ENCODE assay signal across 8 mouse cellular contexts in the genomic region with DNA sequence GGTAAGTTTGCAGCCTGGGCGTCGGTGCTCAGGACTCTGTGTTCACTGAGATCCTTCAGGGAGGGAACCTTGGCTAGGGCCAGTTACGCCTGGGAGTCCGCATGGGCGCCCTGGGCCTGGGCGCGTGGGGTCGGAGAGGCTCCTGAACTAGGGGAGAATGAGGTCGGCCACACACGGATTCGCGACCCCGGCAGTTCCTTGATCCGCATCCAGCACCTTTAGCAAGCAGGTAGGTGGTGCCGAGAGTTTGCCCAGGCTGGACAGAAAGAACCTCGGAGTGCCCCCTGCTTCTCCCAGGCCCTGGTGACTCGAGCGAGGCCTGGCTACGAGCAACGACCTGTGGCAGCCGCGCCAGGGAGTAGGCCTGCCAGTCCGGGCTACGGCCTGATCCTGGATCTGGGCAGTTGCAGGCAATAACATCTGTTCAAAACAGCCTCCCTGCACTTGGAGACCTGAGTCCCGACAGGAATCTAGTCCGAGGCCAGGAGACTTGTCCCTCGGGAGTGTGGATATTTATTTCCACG. TPM values are rescaled to one million over a fixed set of nuclear protein-coding genes. Genes with fewer than 3 reads are reported as not detected.
DNase-seq lines count a peak whose midpoint lies in the region; ATAC-seq and TF ChIP-seq lines count a peak whose summit lies in the region.

No protein-coding gene starts in this region.

- 6% methylated on average over 28 of the region's 28 CpGs for WGBS in spleen, adult 2 months
- WGBS in intestine, embryonic 16.5 days, result 4% methylated on average over 28 of the region's 28 CpGs
- 13% methylated on average over 28 of the region's 28 CpGs for WGBS in midbrain, embryonic 12.5 days

- TF ChIP-seq POLR2A in spleen, adult 2 months (IDR thresholded peaks at IDR 0.05; ENCODE audit: low read depth, low read length), result no peak

- H3K27ac ChIP-seq in spleen, adult 2 months (ENCODE audit: insufficient read depth, low read length), result peak overlapping the region; percentile 86
- peak overlapping the region; percentile 66 for H3K27ac ChIP-seq in intestine, embryonic 16.5 days (ENCODE audit: low read length)
- no peak overlapping the region for H3K27ac ChIP-seq in midbrain, embryonic 12.5 days (replicated peaks)

- peak; percentile 58 for DNase-seq in adrenal gland, postnatal 10 days
- DNase-seq in adrenal gland, adult (ENCODE audit: inconsistent age in 2 of 2, low spot score in 1 of 2), result no peak
- no peak for DNase-seq in spleen, adult 2 months (ENCODE audit: low read depth in 1 of 2, low spot score in 2 of 2)
- DNase-seq in spleen, adult 18-20 months, result no peak
- DNase-seq in layer of hippocampus, adult 18-20 months (ENCODE audit: low spot score in 2 of 2), result no peak
- no peak for DNase-seq in right cerebral cortex, postnatal 14 days

- H3K4me1 ChIP-seq in spleen, adult 2 months (ENCODE audit: control insufficient read depth, insufficient read depth, insufficient read length), result peaks cover 14% of the 10 kb centered on the region; the same call in 1 of the 2 replicates
- H3K4me1 ChIP-seq in intestine, embryonic 16.5 days (ENCODE audit: control insufficient read depth, insufficient read depth, low read length), result peaks cover 25% of the 10 kb centered on the region
- H3K4me1 ChIP-seq in midbrain, embryonic 12.5 days, result peaks cover 19% of the 10 kb centered on the region

- H3K36me3 ChIP-seq in spleen, adult 2 months (ENCODE audit: control insufficient read depth, insufficient read depth, low read length), result peaks cover 6% of the 10 kb centered on the region
- H3K36me3 ChIP-seq in intestine, embryonic 16.5 days (ENCODE audit: control insufficient read depth, insufficient read depth, low read length), result 0 out of 2 replicates have a peak, but pooled peaks cover 3% of the 10 kb centered on the region
- H3K36me3 ChIP-seq in midbrain, embryonic 12.5 days, result no peaks in the 10 kb centered on the region

- ATAC-seq in intestine, embryonic 16.5 days, result peak; percentile 59
- peak; percentile 13; the same call in 1 of the 2 replicates for ATAC-seq in midbrain, embryonic 12.5 days (ENCODE audit: low FRiP score, low read depth)

- peak overlapping the region; percentile 86 for H3K4me2 ChIP-seq in intestine, embryonic 16.5 days (ENCODE audit: low read depth, low read length)
- peak overlapping the region; percentile 84 for H3K4me2 ChIP-seq in midbrain, embryonic 12.5 days (replicated peaks)

- H3K9ac ChIP-seq in intestine, embryonic 16.5 days (ENCODE audit: low read depth, low read length), result peak overlapping the region; percentile 79
- H3K9ac ChIP-seq in midbrain, embryonic 12.5 days (replicated peaks), result peak overlapping the region; percentile 62

- H3K9me3 ChIP-seq in intestine, embryonic 16.5 days (ENCODE audit: control insufficient read depth, low read length), result no peaks in the 10 kb centered on the region
- no peaks in the 10 kb centered on the region for H3K9me3 ChIP-seq in midbrain, embryonic 12.5 days

- TF ChIP-seq CTCF in spleen, adult 2 months (IDR thresholded peaks at IDR 0.05; ENCODE audit: extremely low read depth, insufficient read depth, insufficient read length, insufficient replicate concordance), result no peak

- H3K27me3 ChIP-seq in spleen, adult 2 months (ENCODE audit: control insufficient read depth, insufficient read depth, low read length), result no peaks in the 10 kb centered on the region
- H3K27me3 ChIP-seq in intestine, embryonic 16.5 days (replicated peaks; ENCODE audit: control insufficient read depth, insufficient read depth, low read length), result no peaks in the 10 kb centered on the region
- no peaks in the 10 kb centered on the region for H3K27me3 ChIP-seq in midbrain, embryonic 12.5 days

- H3K4me3 ChIP-seq in spleen, adult 2 months (ENCODE audit: extremely low read depth, insufficient read depth, insufficient read length), result peak overlapping the region; percentile 90
- peak overlapping the region; percentile 64 for H3K4me3 ChIP-seq in intestine, embryonic 16.5 days (ENCODE audit: low read length)
- H3K4me3 ChIP-seq in midbrain, embryonic 12.5 days, result peak overlapping the region; percentile 55

RNA-seq across cellular contexts. Expression of gene Mavs, which starts 0.3 kb away (rescaled TPM):
- total RNA-seq in adrenal gland, postnatal 10 days (2021), result 10 to 100 TPM; 36.2 to 46.4 TPM
- 46.9 and 47.6 TPM in 2 replicates for polyA plus RNA-seq in spleen, adult 2 months (2012; rRNA removed)
- polyA plus RNA-seq in intestine, embryonic 16.5 days (2015; fragmentation: Nextera tagmentation; extraction: Ambion mirVana), result 31.9 and 38.1 TPM in 2 replicates
- 12.3 and 13.8 TPM in 2 replicates for polyA plus RNA-seq in midbrain, embryonic 12.5 days (2016; fragmentation: Nextera tagmentation; extraction: Ambion mirVana)
- total RNA-seq in layer of hippocampus, adult 18-20 months (2021), result 1 to 10 TPM; 7.6 to 9.4 TPM

RNA-seq across cellular contexts. Expression of gene Ap5s1, which starts 27.3 kb away (rescaled TPM):
- total RNA-seq in adrenal gland, postnatal 10 days (2021), result 10 to 100 TPM; 16.9 to 25.8 TPM
- polyA plus RNA-seq in spleen, adult 2 months (2012; rRNA removed), result 24.3 and 41.3 TPM in 2 replicates
- polyA plus RNA-seq in intestine, embryonic 16.5 days (2015; fragmentation: Nextera tagmentation; extraction: Ambion mirVana), result 27.2 and 30.7 TPM in 2 replicates
- 25.6 and 28.7 TPM in 2 replicates for polyA plus RNA-seq in midbrain, embryonic 12.5 days (2016; fragmentation: Nextera tagmentation; extraction: Ambion mirVana)
- total RNA-seq in layer of hippocampus, adult 18-20 months (2021), result 10 to 100 TPM; 22.1 to 24.4 TPM

RNA-seq across cellular contexts. Expression of gene Pank2, which starts 28.1 kb away (rescaled TPM):
- total RNA-seq in adrenal gland, postnatal 10 days (2021), result 10 to 100 TPM; 52.7 to 57.7 TPM
- 10.7 and 11.8 TPM in 2 replicates for polyA plus RNA-seq in spleen, adult 2 months (2012; rRNA removed)
- 20.4 and 25.6 TPM in 2 replicates for polyA plus RNA-seq in intestine, embryonic 16.5 days (2015; fragmentation: Nextera tagmentation; extraction: Ambion mirVana)
- polyA plus RNA-seq in midbrain, embryonic 12.5 days (2016; fragmentation: Nextera tagmentation; extraction: Ambion mirVana), result 61.9 and 72.8 TPM in 2 replicates
- total RNA-seq in layer of hippocampus, adult 18-20 months (2021), result 10 to 100 TPM; 51.1 to 60.1 TPM

RNA-seq across cellular contexts. Expression of gene Spef1, which starts 47.1 kb away (rescaled TPM):
- total RNA-seq in adrenal gland, postnatal 10 days (2021), result 10 to 100 TPM in 1 of 2 experiments, 1 to 10 TPM in 1; 7.4 to 10.5 TPM
- 2.4 and 2.6 TPM in 2 replicates for polyA plus RNA-seq in spleen, adult 2 months (2012; rRNA removed)
- 3.1 and 3.6 TPM in 2 replicates for polyA plus RNA-seq in intestine, embryonic 16.5 days (2015; fragmentation: Nextera tagmentation; extraction: Ambion mirVana)
- 9.0 and 9.7 TPM in 2 replicates for polyA plus RNA-seq in midbrain, embryonic 12.5 days (2016; fragmentation: Nextera tagmentation; extraction: Ambion mirVana)
- total RNA-seq in layer of hippocampus, adult 18-20 months (2021), result 1 to 10 TPM; 7.2 to 9.0 TPM

RNA-seq across cellular contexts. Expression of gene Cdc25b, which starts 47.4 kb away (rescaled TPM):
- 10 to 100 TPM; 13.6 to 22.4 TPM for total RNA-seq in adrenal gland, postnatal 10 days (2021)
- 85.6 and 103 TPM in 2 replicates for polyA plus RNA-seq in spleen, adult 2 months (2012; rRNA removed)
- polyA plus RNA-seq in intestine, embryonic 16.5 days (2015; fragmentation: Nextera tagmentation; extraction: Ambion mirVana), result 41.2 and 46.4 TPM in 2 replicates
- 107 and 111 TPM in 2 replicates for polyA plus RNA-seq in midbrain, embryonic 12.5 days (2016; fragmentation: Nextera tagmentation; extraction: Ambion mirVana)
- total RNA-seq in layer of hippocampus, adult 18-20 months (2021), result 10 to 100 TPM; 15.5 to 15.9 TPM
